Mouse (Mus musculus): Measurements from ENCODE around the gene Mrgpra1. TPM values are rescaled to one million over a fixed set of nuclear protein-coding genes. Genes with fewer than 3 reads are reported as not detected.

Gene Mrgpra1
- polyA plus RNA-seq, 1 experiment from 2014 or later: not detected

Other genes starting within 250 kb of the Mrgpra1 start
- 152 and 190 TPM in 2 replicates for gene Ptpn5, start 220.6 kb downstream of the Mrgpra1 start, polyA plus RNA-seq (2015; fragmentation: Nextera tagmentation; extraction: Ambion mirVana)
- gene Mrgpra6, start 149.3 kb downstream of the Mrgpra1 start, polyA plus RNA-seq (2015; fragmentation: Nextera tagmentation; extraction: Ambion mirVana): not detected in 2 replicates
- not detected in 2 replicates for gene Mrgpra9, start 101.4 kb downstream of the Mrgpra1 start, polyA plus RNA-seq (2015; fragmentation: Nextera tagmentation; extraction: Ambion mirVana)
- gene Mrgpra2a, start 97.9 kb upstream of the Mrgpra1 start, polyA plus RNA-seq (2015; fragmentation: Nextera tagmentation; extraction: Ambion mirVana): not detected in 2 replicates
- not detected in 2 replicates for gene Mrgpra2b, start 174.6 kb upstream of the Mrgpra1 start, polyA plus RNA-seq (2015; fragmentation: Nextera tagmentation; extraction: Ambion mirVana)
- not detected in 2 replicates for gene Mrgpra3, start 247.1 kb upstream of the Mrgpra1 start, polyA plus RNA-seq (2015; fragmentation: Nextera tagmentation; extraction: Ambion mirVana)